Mouse (Mus musculus) megakaryocyte progenitor cell, adult 5-6 weeks (primary cell): ENCODE measurements around the gene Mfrp. TPM values are rescaled to one million over a fixed set of nuclear protein-coding genes. Genes with fewer than 3 reads are reported as not detected.
"Not testable (repeated sequence)": the region's sequence is repeated elsewhere in the genome, so short reads cannot be mapped to it uniquely, and the experiment has no call there.

ENCODE experiments used
- ATAC-seq: replicated peaks from 2 replicates; pipeline ENCODE4 v1.8.0; 2016; ENCODE audit warnings: mild to moderate bottlenecking, moderate TSS enrichment, inconsistent platforms; ENCODE audit not compliant: poor library complexity
- total RNA-seq, 2 experiments: library from RNA; stranded (forward) in 1 of 2; stranded (reverse) in 1 of 2; fragments of 157-497, 149-512 nt in 1 of 2; fragments of 200-1000 nt in 1 of 2; gene quantifications; 2 replicates each; pipeline versions ENCODE4 v1.2.3 to v1.2.4; 2015 to 2017

The Mfrp gene
- total RNA-seq, 2 experiments from 2014 or later = 0.12 TPM; not detected in 1

- no peak for ATAC-seq
These were observed 5.0 kb upstream of the Mfrp start for GRCm38 (mm10) chr9:44096536-44096935.

- peak; percentile 23; the same call in 1 of the 2 replicates for ATAC-seq
These were observed 3.4 kb downstream of the Mfrp start for GRCm38 (mm10) chr9:44104881-44105280.

DNA sequence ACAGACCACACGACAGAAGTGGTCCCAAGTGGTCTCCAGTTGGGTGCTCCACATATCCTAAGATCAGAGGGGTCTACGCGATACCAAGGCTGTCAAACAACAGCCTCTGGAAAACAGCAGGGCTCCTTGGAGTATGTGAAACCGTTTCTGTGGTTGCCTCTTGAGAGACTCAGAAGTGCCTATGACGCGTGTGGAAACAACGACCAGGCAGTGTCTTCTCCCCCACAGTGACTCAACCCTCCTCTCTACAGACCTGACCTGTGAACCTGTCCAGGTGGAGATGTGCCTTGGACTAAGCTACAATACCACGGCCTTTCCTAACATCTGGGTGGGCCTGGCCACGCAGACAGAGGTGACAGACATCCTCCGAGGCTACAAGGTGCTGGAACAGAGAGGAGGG, 4.3 kb downstream of the Mfrp start:
- ATAC-seq = no peak

DNA sequence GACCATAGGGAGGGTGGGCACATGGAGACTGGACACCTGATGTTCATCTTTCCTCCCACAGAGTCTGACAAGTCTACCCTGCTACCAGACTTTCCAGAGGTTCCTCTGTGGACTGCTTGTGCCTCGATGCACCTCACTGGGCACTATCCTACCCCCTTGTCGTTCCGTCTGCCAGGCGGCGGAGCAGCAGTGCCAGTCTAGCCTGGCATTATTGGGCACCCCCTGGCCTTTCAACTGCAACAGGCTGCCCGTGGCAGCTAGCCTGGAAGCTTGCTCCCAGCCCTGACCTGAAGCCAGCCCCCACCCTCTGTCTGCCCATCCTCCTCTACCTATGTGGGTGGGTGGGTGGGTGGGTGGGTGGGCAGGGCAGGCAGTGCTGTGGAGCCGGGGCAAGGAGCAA, 4.7 kb downstream of the Mfrp start:
- ATAC-seq = no peak

DNA sequence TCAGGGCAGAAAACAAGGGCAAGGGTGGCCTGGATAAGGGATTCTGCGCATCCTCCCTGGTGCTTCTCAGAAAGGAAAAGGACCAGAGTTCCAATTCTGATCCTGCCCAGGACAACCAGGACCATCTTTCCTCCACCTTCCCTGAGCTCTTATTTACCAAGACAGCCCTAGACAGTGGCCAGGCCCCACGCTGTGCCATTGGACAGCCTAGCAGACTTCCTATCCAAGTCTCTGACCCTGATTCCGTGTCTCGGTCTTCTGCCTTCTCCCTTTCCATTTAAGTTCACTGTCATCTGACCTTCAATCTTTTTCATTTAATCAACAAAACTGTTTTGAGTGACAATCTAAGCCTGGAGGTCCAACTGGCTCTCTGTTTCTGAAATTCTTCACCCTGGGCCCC, 5.1 kb downstream of the Mfrp start:
- no peak for ATAC-seq

GRCm38 (mm10) chr9:44107110-44107509, 5.6 kb downstream of the Mfrp start, which contains the start of gene C1qtnf5:
C1qtnf5 (plus strand) TSS chr9:44107245.
- ATAC-seq = no peak

DNA sequence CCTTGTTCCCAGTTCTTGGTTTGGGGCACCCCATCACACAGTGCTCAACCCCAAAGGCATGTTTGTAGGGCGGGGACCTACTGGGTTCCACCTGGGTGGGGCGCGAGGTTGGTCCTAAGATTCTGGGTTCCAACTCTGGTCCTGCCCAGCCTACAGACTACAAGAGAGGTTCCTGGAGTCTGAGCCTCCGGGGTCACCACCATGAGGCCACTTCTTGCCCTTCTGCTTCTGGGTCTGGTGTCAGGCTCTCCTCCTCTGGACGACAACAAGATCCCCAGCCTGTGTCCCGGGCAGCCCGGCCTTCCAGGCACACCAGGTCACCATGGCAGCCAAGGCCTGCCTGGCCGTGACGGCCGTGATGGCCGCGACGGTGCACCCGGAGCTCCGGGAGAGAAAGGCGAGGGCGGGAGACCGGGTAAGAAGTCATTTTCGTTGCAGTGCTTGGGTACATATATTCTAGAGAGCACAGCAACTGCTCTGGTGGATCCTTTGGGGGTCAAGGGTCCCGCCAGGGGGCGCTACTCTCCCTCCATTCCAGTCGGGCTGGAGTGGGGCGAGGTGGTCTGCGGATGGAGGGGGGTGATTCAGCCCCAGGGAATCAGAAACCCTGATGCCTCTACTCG, 6.1 kb downstream of the Mfrp start:
- no peak for ATAC-seq

GRCm38 (mm10) chr9:44108269-44109055, 6.9 kb downstream of the Mfrp start:
- no peak for ATAC-seq

- peak; percentile 26; the same call in 1 of the 2 replicates for ATAC-seq
These were observed 8.0 kb downstream of the Mfrp start for GRCm38 (mm10) chr9:44109360-44110095.

- ATAC-seq = not testable (repeated sequence)
These were observed 10.4 kb downstream of the Mfrp start for GRCm38 (mm10) chr9:44111909-44112308.

DNA sequence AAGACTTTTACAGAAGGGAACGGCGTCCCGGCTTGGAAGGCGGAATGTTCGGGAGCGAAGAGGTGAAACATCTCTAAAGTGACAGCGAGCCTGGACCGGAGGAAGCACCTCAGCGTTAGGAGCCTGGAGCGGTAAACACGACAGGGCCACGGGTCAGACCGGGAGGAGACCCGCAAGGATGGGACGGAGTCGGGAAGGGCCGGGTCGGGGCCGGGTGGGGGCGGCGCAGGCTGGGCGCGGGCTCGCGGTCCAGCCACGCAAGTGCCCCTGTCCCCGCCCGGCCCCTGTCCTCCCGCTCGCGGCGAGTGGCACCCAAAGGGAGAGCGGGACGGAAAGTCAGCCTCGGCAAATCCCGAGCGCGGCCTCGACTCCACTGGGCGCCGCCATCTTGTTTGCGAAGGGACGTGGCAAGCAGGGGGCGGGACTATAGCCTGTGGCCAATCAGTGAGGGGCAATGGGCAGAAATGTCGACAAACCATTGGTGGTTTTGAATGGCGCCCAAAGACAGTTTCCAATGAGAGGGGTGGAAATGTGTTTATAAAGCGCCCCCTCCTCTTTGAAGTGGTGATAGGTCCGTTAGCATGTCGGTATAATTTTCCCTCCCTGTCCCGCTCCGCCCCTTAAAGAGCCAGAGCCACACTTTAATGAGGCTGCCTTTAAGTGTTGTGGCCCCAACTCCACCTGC, 11.7 kb downstream of the Mfrp start, which contains the start of the genes Gm49380 and Rnf26:
Gm49380 (minus strand) TSS at position 396 of the 685 bp plus-strand sequence.
Rnf26 (minus strand) TSS at position 413 of the 685 bp plus-strand sequence.
- ATAC-seq = peak; percentile 97

GRCm38 (mm10) chr9:44114453-44114852, 12.9 kb downstream of the Mfrp start:
- ATAC-seq = no peak

- ATAC-seq = no peak
These were observed 14.1 kb downstream of the Mfrp start for GRCm38 (mm10) chr9:44115599-44115998.

- ATAC-seq = no peak
These were observed 14.7 kb downstream of the Mfrp start for GRCm38 (mm10) chr9:44116182-44116581.

DNA sequence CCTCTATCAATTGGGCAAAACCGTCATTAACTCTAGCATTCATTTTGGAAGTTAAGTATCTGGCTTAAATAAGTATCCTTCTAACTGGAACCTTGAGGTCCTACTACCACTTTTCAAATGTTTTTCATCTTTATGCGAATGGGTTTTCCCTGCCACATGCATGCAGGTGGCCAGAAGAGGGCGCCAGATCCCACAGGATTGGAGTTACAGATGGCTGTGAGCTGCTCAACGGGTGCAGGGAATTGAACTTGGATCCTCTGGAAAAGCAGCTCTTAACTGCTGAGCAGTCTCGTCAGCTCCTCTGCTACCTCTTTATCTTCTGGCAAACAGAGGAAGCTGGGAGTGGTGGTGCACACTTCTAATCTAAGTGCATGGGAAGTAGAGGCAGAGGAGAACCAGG, 17.5 kb downstream of the Mfrp start:
- peak; percentile 75 for ATAC-seq

DNA sequence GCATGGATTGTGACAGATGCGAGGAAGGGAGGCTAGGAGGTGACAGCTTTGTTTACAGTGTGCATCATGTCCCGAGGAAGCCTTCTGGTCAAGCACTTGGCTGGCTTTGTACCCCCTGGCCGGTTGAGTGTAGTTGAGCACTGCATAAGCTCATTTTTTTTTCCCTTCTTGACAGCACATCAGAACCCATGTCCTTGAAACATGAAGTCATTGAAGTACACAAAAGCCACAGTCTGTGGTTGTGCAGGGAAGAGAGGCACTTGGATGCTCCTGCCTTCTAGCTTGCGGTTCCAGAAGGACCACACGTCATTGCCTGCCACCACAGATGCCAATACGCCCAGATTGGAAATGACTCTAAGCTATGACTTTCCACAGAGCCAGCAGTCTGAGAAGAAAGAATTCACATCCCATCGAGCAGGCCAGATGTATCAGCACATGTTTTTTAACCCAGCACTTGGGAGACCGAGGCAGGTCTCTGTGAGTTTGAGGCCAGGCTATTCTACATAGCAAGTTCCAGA, 18.5 kb downstream of the Mfrp start:
- ATAC-seq = no peak

GRCm38 (mm10) chr9:44124317-44124716, 22.8 kb downstream of the Mfrp start:
- peak; percentile 60 for ATAC-seq

GRCm38 (mm10) chr9:44125026-44125425, 23.5 kb downstream of the Mfrp start:
- no peak for ATAC-seq

DNA sequence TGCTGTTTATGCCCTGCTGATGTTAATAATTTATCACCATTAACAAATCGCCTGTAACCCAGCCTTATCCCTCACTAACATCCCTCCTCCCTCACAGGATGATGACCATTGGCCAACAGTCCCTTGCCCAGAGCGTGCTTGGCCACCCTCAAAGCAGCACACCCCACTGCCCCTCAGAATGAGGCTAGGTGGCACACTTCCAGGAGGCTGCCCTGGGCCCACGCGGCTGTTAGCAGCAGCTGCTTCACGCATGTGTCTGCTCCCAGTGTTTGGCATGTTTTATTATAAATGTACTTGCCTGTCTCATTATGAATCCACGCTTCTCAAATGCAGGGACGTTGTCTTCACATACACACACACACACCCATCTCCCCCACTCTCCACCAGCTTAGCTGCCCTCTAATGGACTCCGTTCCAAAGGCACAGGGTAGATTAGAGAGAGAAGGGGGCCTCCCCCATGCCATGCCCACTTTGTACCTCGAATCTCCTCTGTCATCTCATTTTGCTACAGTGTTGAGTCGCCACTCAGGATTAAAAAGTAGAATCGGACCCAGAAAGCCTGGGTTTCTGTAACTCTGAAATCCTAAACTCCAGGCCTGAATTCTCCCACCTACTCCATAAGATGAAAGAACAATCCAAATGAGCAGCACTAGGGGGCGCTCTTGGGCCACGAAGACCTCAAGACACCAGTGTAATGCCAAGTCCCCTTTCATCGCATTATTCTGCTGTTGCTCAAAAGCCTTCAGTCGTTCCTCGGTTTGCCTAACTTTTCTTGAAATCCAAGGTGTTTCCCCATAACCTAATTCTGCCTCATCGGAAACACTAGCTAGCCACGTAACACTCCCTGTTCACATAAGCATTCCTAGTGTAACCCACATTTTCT, 24.3 kb downstream of the Mfrp start:
- peak; percentile 77 for ATAC-seq

- no peak for ATAC-seq
These were observed 25.2 kb downstream of the Mfrp start for GRCm38 (mm10) chr9:44126746-44127145.
